Mouse (Mus musculus): ENCODE measurements around the gene Fnbp4. TPM values are rescaled to one million over a fixed set of nuclear protein-coding genes. Genes with fewer than 3 reads are reported as not detected.
"Not testable (repeated sequence)": the region's sequence is repeated elsewhere in the genome, so short reads cannot be mapped to it uniquely, and the experiment has no call there.

The Fnbp4 gene
- total RNA-seq, 2 experiments from 2014 or later, result 41.2 to 69.1 TPM

DNA sequence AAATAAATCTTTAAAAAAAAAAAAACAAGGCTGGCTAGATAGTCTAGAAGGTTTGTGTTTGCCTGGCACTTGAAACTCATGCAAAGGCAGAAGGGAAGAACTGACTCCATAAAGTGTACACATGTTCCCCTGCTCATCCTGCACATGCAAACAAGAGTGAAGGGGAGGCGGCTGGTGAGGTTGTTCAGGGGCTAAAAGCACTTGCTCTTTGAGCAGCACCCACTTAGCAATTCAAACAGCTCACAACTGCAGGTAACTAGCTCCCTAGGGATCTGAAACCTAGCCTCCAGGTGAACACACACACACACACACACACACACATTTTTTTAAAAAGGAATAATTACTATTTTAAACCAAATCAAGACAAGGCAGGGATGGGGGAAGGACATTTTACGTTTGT is 36.8 kb downstream of the Fnbp4 start:
- no peak for DNase-seq (ENCODE audit: extremely low spot score in 1 of 2, low spot score in 1 of 2)

DNA sequence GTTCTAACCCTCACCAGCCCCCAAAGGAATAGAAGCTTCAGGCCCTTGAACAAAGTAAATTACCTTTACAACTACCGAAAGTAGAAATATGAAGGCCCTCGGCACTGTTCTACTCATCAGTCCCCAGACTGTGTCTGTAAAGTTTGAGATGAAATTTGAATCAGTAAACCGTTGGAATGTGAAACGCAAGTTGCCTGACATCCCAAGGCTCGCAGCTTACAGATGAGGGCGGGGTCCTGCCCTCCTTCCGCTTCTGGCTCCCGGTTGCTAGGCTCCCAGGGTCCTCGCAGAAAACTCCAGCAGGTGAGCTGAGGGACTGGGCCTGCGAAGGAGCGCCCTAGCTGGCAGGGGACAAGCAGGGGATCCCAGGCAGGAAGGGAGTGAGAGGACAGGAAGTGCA is 37.3 kb downstream of the Fnbp4 start, which contains the start of gene Agbl2:
Gene Agbl2, plus strand, starts transcription at position 270 of the 400 bp plus-strand sequence.
- DNase-seq (ENCODE audit: extremely low spot score in 1 of 2, low spot score in 1 of 2), result no peak

DNA sequence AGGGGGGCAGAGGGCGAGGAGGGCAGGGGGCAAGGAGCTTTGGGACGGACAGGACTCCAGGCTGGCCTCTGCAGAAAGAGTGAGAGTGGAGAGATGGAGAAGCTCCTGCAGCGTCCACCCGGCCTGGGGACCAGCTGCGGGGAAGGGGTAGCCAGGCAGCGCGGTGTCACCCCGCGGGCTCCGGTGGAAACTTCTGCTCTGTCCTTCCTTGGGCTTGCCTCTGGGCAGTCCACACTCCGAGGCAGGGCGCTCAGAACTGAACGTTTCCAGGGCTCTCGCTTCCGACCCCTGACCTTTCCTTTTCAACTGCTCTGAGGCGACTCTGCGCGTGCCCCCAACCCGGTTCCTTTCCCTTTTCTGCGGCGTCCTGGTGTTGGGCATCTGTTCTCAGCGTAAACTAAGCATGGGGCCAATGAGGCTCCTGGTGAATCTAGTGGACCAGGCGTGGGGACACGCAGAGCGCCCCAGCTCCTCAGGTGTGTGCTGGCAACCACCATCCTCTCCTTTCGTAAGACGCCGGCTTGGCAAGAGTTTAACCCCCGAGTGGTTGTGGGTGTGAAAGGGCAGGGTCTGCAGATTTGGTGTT is 37.8 kb downstream of the Fnbp4 start:
- no peak for DNase-seq (ENCODE audit: extremely low spot score in 1 of 2, low spot score in 1 of 2)

DNA sequence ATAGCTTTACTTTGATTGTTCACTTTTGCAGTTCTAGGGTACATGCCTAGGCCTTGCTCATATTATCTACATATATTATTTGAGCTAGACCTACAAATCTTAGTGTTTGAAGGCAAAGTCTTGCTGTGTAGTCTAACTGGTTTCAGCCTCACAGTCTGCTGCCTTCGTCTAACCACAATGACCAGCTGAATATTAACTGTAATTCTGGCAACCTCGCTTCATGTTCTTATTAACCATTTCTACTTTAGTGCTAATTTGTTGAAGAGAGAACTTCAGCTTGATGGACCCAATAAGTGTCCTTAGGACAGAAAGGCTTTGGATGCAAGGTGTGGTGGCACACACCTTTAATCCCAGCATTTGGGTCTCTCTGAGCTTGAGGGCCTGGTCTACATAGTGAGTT is 43.0 kb downstream of the Fnbp4 start:
- no peak for DNase-seq (ENCODE audit: extremely low spot score in 1 of 2, low spot score in 1 of 2)

DNA sequence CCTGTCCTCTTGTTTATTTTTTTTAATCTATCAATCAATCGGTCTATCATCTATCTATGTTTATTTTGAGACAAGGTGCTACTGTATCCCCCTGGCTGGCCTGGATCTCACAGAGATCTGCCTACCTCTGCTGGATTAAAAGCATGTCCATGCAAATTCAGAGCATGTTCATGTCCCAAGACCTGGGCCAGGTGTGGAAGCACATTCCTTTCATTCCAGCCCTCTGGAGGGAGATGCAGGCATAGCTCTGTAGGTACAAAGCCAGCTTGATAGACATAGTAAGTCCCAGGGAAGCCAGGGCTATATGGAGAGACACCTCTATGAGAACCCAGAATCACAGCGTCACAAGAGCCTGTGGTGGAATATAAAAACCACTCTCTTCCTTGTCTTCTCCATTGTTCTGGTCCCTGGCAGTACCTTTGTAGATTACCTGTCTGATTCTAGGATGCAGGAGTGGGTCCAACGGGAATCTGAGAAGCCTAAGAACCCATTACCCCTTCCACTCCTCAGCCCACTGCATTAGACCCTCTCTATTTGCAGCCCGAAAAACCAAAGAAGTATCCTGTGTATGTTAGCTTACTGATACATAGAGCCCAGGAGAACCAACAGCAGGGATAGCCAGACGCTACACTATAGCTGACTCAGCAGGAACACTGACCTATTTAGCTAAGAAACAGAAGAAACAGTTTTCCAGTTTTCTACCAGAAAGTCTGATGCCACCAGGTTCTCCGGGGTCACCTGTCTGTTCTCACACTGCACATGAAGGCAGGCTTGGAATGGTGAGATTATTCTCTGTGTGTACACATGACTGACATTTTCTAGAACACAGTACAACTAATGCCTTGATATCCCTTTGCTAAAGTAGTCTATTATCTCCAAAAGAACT is 63.3 kb downstream of the Fnbp4 start:
- no peak for DNase-seq (ENCODE audit: extremely low spot score in 1 of 2, low spot score in 1 of 2)

- no peak for DNase-seq (ENCODE audit: extremely low spot score in 1 of 2, low spot score in 1 of 2)
These were observed 65.6 kb downstream of the Fnbp4 start for GRCm38 (mm10) chr2:90810751-90811150.

GRCm38 (mm10) chr2:90815266-90815665 is 70.1 kb downstream of the Fnbp4 start:
- no peak for DNase-seq (ENCODE audit: extremely low spot score in 1 of 2, low spot score in 1 of 2)

DNA sequence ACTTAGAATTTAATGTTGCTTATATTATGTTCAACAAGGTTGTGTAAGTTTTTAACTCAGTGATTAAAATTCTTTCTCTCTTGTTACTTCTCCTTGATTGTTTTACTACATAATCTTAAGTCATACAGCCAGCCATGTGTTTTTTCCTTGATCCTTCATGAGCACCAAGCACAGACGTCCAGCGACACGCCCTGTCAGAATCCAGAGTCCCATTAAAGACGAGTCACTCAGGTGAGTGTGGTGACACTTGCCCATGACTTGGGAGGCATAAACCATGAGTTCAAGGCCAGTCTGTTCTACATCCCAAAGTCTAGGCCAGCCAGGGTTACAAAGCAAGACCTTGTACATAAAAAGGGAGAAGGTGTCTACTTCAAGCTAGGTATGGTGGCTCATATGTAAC is 71.0 kb downstream of the Fnbp4 start:
- no peak for DNase-seq (ENCODE audit: extremely low spot score in 1 of 2, low spot score in 1 of 2)

DNA sequence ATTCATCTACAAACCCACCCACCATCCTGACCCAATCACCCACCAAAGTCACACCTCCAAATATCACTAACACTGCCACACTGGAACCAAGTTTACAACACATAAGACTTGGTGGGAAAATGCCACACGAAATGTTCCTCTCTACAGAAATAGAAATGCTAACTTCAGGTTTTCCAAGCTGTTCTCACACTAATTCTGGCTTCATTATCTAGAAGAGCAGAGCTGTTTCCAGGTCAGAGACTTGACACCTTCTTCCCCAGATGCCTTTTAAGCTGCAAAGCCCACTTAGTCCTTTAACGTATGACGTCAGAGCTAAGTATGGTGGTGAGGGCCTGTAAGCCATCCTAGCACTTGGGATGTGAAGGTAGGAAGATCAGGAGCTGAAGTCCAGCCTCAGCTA is 73.5 kb downstream of the Fnbp4 start:
- no peak for DNase-seq (ENCODE audit: extremely low spot score in 1 of 2, low spot score in 1 of 2)

- no peak for DNase-seq (ENCODE audit: extremely low spot score in 1 of 2, low spot score in 1 of 2)
These were observed 75.7 kb downstream of the Fnbp4 start for GRCm38 (mm10) chr2:90820894-90821293.

- no peak for DNase-seq (ENCODE audit: extremely low spot score in 1 of 2, low spot score in 1 of 2)
These were observed 77.8 kb downstream of the Fnbp4 start for GRCm38 (mm10) chr2:90822978-90823377.

DNA sequence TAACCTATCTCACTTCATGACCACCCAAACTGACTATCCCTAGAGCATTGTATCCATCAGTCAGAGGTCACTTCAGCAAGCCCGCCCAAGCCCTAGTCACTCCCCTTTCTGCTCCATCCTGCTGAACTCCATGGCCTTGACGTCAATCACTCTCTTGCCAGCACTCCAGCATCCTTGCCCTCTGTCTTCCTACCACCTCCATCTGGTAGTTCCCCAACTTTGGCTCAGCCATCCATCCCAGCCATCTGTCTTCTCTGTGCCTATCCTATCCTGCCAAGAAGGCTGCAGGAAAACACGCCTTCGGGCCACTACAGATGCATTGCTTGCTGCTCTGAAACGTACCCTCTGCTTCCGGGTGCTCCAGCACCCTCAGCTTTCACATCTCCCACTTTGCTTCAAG is 78.6 kb downstream of the Fnbp4 start:
- DNase-seq (ENCODE audit: extremely low spot score in 1 of 2, low spot score in 1 of 2), result peak in 1 of 2 experiments; percentile 13

- not testable (repeated sequence) for DNase-seq (ENCODE audit: extremely low spot score in 1 of 2, low spot score in 1 of 2)
These were observed 79.4 kb downstream of the Fnbp4 start for GRCm38 (mm10) chr2:90824528-90824927.

DNA sequence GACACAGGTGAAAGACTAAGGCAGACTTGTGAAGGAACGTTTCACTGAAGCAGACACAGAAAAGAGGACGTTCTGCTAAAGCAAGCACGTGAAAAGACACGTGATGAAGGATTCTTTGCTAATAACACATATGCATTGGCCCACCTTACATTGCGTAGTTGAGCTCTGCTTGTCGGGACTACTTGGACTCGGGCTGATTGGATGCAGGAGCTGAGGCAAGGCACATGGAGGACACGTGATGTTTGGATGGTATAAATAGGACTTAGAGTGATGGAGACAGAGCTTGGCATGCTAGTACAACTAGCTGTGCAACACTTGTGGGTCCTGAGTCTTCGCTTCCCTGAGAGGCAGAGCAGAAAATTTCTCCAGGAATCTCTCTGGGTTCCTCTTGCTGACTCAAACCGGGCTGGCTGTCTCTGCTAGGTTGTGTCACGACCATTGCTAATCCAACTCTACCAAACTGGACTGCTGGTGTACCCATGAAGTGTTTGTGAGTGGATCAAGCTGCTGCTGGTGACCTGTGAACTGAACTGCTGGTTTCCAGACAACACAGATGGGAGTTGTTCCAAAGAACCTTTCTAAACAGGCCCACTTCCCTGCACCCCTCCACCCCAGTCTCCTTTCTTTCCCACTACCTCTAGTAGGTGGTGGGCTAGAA is 80.5 kb downstream of the Fnbp4 start:
- DNase-seq (ENCODE audit: extremely low spot score in 1 of 2, low spot score in 1 of 2), result no peak

- no peak for DNase-seq (ENCODE audit: extremely low spot score in 1 of 2, low spot score in 1 of 2)
These were observed 83.6 kb downstream of the Fnbp4 start for GRCm38 (mm10) chr2:90828739-90829138.

Other genes with a start within 250 kb of the Fnbp4 start
- gene Ptprj, start 164.7 kb upstream of the Fnbp4 start, total RNA-seq (2021), result 100 to 1,000 TPM; 118 to 129 TPM
- gene Nup160, start 68.2 kb upstream of the Fnbp4 start, total RNA-seq (2021), result 10 to 100 TPM; 16.4 to 17.9 TPM
- gene Agbl2, start 37.4 kb downstream of the Fnbp4 start, total RNA-seq (2021), result under 1 TPM; 0.52 to 0.92 TPM
- 100 to 1,000 TPM; 116 to 124 TPM for gene Mtch2, start 101.8 kb downstream of the Fnbp4 start, total RNA-seq (2021)
- 100 to 1,000 TPM; 209 to 222 TPM for gene C1qtnf4, start 140.5 kb downstream of the Fnbp4 start, total RNA-seq (2021)
- 10 to 100 TPM; 32.5 to 43.0 TPM for gene Kbtbd4, start 159.4 kb downstream of the Fnbp4 start, total RNA-seq (2021)
- 100 to 1,000 TPM; 219 to 254 TPM for gene Ndufs3, start 159.5 kb downstream of the Fnbp4 start, total RNA-seq (2021)
- 100 to 1,000 TPM; 138 to 153 TPM for gene Celf1, start 195.0 kb downstream of the Fnbp4 start, total RNA-seq (2021)

Measured in layer of hippocampus, postnatal 25 days (tissue).